Mouse (Mus musculus): ENCODE results near the gene Zfp385a.

The Zfp385a gene

GRCm38 (mm10) chr15:103339166-103339960 is 530 bp downstream of the Zfp385a start:
- intact Hi-C loops (cut with DNase I) = no loop called here

- intact Hi-C loops (cut with DNase I) = no loop called here
Measured at GRCm38 (mm10) chr15:103338829-103339165, 1.1 kb downstream of the Zfp385a start.

GRCm38 (mm10) chr15:103336996-103337667 is 2.8 kb downstream of the Zfp385a start:
- intact Hi-C loops (cut with DNase I) = no loop called here

- intact Hi-C loops (cut with DNase I) = no loop called here
Measured at GRCm38 (mm10) chr15:103335488-103336235, 4.2 kb downstream of the Zfp385a start.

GRCm38 (mm10) chr15:103335040-103335439 is 4.9 kb downstream of the Zfp385a start:
- intact Hi-C loops (cut with DNase I) = no loop called here

- intact Hi-C loops (cut with DNase I) = no loop called here
Measured at GRCm38 (mm10) chr15:103334194-103334593, 5.7 kb downstream of the Zfp385a start.

- intact Hi-C loops (cut with DNase I) = no loop called here
Measured at GRCm38 (mm10) chr15:103333738-103334137, 6.2 kb downstream of the Zfp385a start.

GRCm38 (mm10) chr15:103333081-103333615 is 6.7 kb downstream of the Zfp385a start:
- intact Hi-C loops (cut with DNase I) = no loop called here

GRCm38 (mm10) chr15:103323455-103324247 is 16.2 kb downstream of the Zfp385a start:
- intact Hi-C loops (cut with DNase I) = no loop called here

- intact Hi-C loops (cut with DNase I) = no loop called here
Measured at GRCm38 (mm10) chr15:103323070-103323454, 16.8 kb downstream of the Zfp385a start.

GRCm38 (mm10) chr15:103322396-103322795 is 17.5 kb downstream of the Zfp385a start:
- intact Hi-C loops (cut with DNase I) = no loop called here

GRCm38 (mm10) chr15:103321076-103321475 is 18.8 kb downstream of the Zfp385a start:
- intact Hi-C loops (cut with DNase I) = no loop called here

- intact Hi-C loops (cut with DNase I) = loop anchor here (10.0 kb wide), 1 partner anchor 334 kb away; no protein-coding TSS in a partner anchor
Measured at GRCm38 (mm10) chr15:103318201-103318816, 21.6 kb downstream of the Zfp385a start.

- intact Hi-C loops (cut with DNase I) = loop anchor here (10.0 kb wide), 1 partner anchor 333 kb away; no protein-coding TSS in a partner anchor
Measured at GRCm38 (mm10) chr15:103317731-103318130, 22.2 kb downstream of the Zfp385a start.

- intact Hi-C loops (cut with DNase I) = loop anchor here (10.0 kb wide), 1 partner anchor 332 kb away; no protein-coding TSS in a partner anchor
Measured at GRCm38 (mm10) chr15:103317120-103317519, 22.8 kb downstream of the Zfp385a start.

GRCm38 (mm10) chr15:103315979-103316776 is 23.7 kb downstream of the Zfp385a start:
- intact Hi-C loops (cut with DNase I) = loop anchor here (10.0 kb wide), 1 partner anchor 331 kb away; no protein-coding TSS in a partner anchor

- intact Hi-C loops (cut with DNase I) = loop anchor here (10.0 kb wide), 1 partner anchor 330 kb away; no protein-coding TSS in a partner anchor
Measured at GRCm38 (mm10) chr15:103315011-103315502, 24.8 kb downstream of the Zfp385a start.

- intact Hi-C loops (cut with DNase I) = loop anchor here (10.0 kb wide), 1 partner anchor 329 kb away; no protein-coding TSS in a partner anchor
Measured at GRCm38 (mm10) chr15:103314181-103314580, 25.7 kb downstream of the Zfp385a start.
